Mouse (Mus musculus): ENCODE data around the gene Azgp1. TPM values are rescaled to one million over a fixed set of nuclear protein-coding genes. Genes with fewer than 3 reads are reported as not detected.
"Not testable (repeated sequence)": the region's sequence is repeated elsewhere in the genome, so short reads cannot be mapped to it uniquely, and the experiment has no call there.

Gene Azgp1
- polyA plus RNA-seq, 1 experiment from 2014 or later = 0.09 TPM

- no peak overlapping the region for H3K27ac ChIP-seq
- no peak overlapping the region for H3K4me2 ChIP-seq (ENCODE audit: low read length)
- H3K9ac ChIP-seq (ENCODE audit: low read depth, low read length) = no peak overlapping the region
- DNase-seq (ENCODE audit: low spot score) = no peak
- H3K4me3 ChIP-seq (replicated peaks; ENCODE audit: low read depth, low read length) = no peak overlapping the region
- ATAC-seq (replicated peaks; ENCODE audit: low FRiP score, low read depth) = no peak
- no peaks in the 10 kb centered on the region for H3K27me3 ChIP-seq (ENCODE audit: insufficient read depth, low read length)
- no peaks in the 10 kb centered on the region for H3K4me1 ChIP-seq (replicated peaks; ENCODE audit: insufficient read depth, low read length)
- no peaks in the 10 kb centered on the region for H3K36me3 ChIP-seq (ENCODE audit: insufficient read depth, low read length)
- TF ChIP-seq CTCF (IDR thresholded peaks at IDR 0.05; ENCODE audit: low read depth) = no peak
- no peaks in the 10 kb centered on the region for H3K9me3 ChIP-seq (replicated peaks; ENCODE audit: low read length)
Measured at GRCm38 (mm10) chr5:138016997-138017396, 35.7 kb downstream of the Azgp1 start.

- WGBS = 87% methylated on average over 3 of the region's 4 CpGs
- H3K4me2 ChIP-seq (ENCODE audit: low read length); DNase-seq (ENCODE audit: low spot score); H3K27ac ChIP-seq; ATAC-seq (replicated peaks; ENCODE audit: low FRiP score, low read depth); H3K9ac ChIP-seq (ENCODE audit: low read depth, low read length); H3K36me3 ChIP-seq (ENCODE audit: insufficient read depth, low read length); H3K27me3 ChIP-seq (ENCODE audit: insufficient read depth, low read length); H3K9me3 ChIP-seq (replicated peaks; ENCODE audit: low read length); H3K4me1 ChIP-seq (replicated peaks; ENCODE audit: insufficient read depth, low read length); H3K4me3 ChIP-seq (replicated peaks; ENCODE audit: low read depth, low read length): not testable (repeated sequence)
Measured at GRCm38 (mm10) chr5:138019577-138019976, 38.3 kb downstream of the Azgp1 start.

GRCm38 (mm10) chr5:138020961-138021479 lies 39.7 kb downstream of the Azgp1 start, which contains the start of the genes Smok3a and Smok3b:
Smok3a (plus strand) TSS chr5:138021261.
Smok3b (plus strand) TSS chr5:138021429.
- not testable (repeated sequence) for H3K4me1 ChIP-seq (replicated peaks; ENCODE audit: insufficient read depth, low read length); H3K36me3 ChIP-seq (ENCODE audit: insufficient read depth, low read length); H3K27me3 ChIP-seq (ENCODE audit: insufficient read depth, low read length); H3K4me3 ChIP-seq (replicated peaks; ENCODE audit: low read depth, low read length); H3K9ac ChIP-seq (ENCODE audit: low read depth, low read length); H3K4me2 ChIP-seq (ENCODE audit: low read length); DNase-seq (ENCODE audit: low spot score); ATAC-seq (replicated peaks; ENCODE audit: low FRiP score, low read depth); H3K9me3 ChIP-seq (replicated peaks; ENCODE audit: low read length); H3K27ac ChIP-seq
- WGBS = 84% methylated on average over 3 of the region's 7 CpGs

Other genes starting within 250 kb of the Azgp1 start
- 1.2 and 1.6 TPM in 2 replicates for gene Nyap1, start 239.9 kb upstream of the Azgp1 start, polyA plus RNA-seq (2015; fragmentation: Nextera tagmentation; extraction: Ambion mirVana)
- gene Tsc22d4, start 235.8 kb upstream of the Azgp1 start, polyA plus RNA-seq (2015; fragmentation: Nextera tagmentation; extraction: Ambion mirVana) = 107 and 110 TPM in 2 replicates
- gene Ppp1r35, start 202.7 kb upstream of the Azgp1 start, polyA plus RNA-seq (2015; fragmentation: Nextera tagmentation; extraction: Ambion mirVana) = 28.8 and 32.4 TPM in 2 replicates
- 11.6 and 12.3 TPM in 2 replicates for gene Mepce, start 193.9 kb upstream of the Azgp1 start, polyA plus RNA-seq (2015; fragmentation: Nextera tagmentation; extraction: Ambion mirVana)
- gene Zcwpw1, start 193.7 kb upstream of the Azgp1 start, polyA plus RNA-seq (2015; fragmentation: Nextera tagmentation; extraction: Ambion mirVana) = 14.5 and 15.7 TPM in 2 replicates
- 0.69 and 0.70 TPM in 2 replicates for gene Pilra, start 145.2 kb upstream of the Azgp1 start, polyA plus RNA-seq (2015; fragmentation: Nextera tagmentation; extraction: Ambion mirVana)
- 0.39 and 0.45 TPM in 2 replicates for gene Pilrb1, start 123.4 kb upstream of the Azgp1 start, polyA plus RNA-seq (2015; fragmentation: Nextera tagmentation; extraction: Ambion mirVana)
- 0.16 and 0.84 TPM in 2 replicates for gene Pilrb2, start 109.7 kb upstream of the Azgp1 start, polyA plus RNA-seq (2015; fragmentation: Nextera tagmentation; extraction: Ambion mirVana)
- 0.13 and 0.20 TPM in 2 replicates for gene Cyp3a13, start 59.9 kb upstream of the Azgp1 start, polyA plus RNA-seq (2015; fragmentation: Nextera tagmentation; extraction: Ambion mirVana)
- 0.03 and 0.09 TPM in 2 replicates for gene Gjc3, start 18.4 kb upstream of the Azgp1 start, polyA plus RNA-seq (2015; fragmentation: Nextera tagmentation; extraction: Ambion mirVana)
- not detected in 2 replicates for gene Smok3a, start 39.7 kb downstream of the Azgp1 start, polyA plus RNA-seq (2015; fragmentation: Nextera tagmentation; extraction: Ambion mirVana)
- not detected in 2 replicates for gene Smok3b, start 39.9 kb downstream of the Azgp1 start, polyA plus RNA-seq (2015; fragmentation: Nextera tagmentation; extraction: Ambion mirVana)
- not detected in 2 replicates for gene Smok3c, start 71.7 kb downstream of the Azgp1 start, polyA plus RNA-seq (2015; fragmentation: Nextera tagmentation; extraction: Ambion mirVana)
- gene Zkscan1, start 103.6 kb downstream of the Azgp1 start, polyA plus RNA-seq (2015; fragmentation: Nextera tagmentation; extraction: Ambion mirVana) = 17.2 and 17.8 TPM in 2 replicates
- gene Zscan21, start 135.4 kb downstream of the Azgp1 start, polyA plus RNA-seq (2015; fragmentation: Nextera tagmentation; extraction: Ambion mirVana) = 45.3 and 49.6 TPM in 2 replicates
- 13.2 and 16.8 TPM in 2 replicates for gene Zfp113, start 174.2 kb downstream of the Azgp1 start, polyA plus RNA-seq (2015; fragmentation: Nextera tagmentation; extraction: Ambion mirVana)
- gene Cops6, start 179.6 kb downstream of the Azgp1 start, polyA plus RNA-seq (2015; fragmentation: Nextera tagmentation; extraction: Ambion mirVana) = 240 and 262 TPM in 2 replicates
- gene Ap4m1, start 190.5 kb downstream of the Azgp1 start, polyA plus RNA-seq (2015; fragmentation: Nextera tagmentation; extraction: Ambion mirVana) = 13.0 and 13.1 TPM in 2 replicates
- gene Mcm7, start 190.9 kb downstream of the Azgp1 start, polyA plus RNA-seq (2015; fragmentation: Nextera tagmentation; extraction: Ambion mirVana) = 119 and 136 TPM in 2 replicates
- 49.8 and 54.8 TPM in 2 replicates for gene Taf6, start 205.9 kb downstream of the Azgp1 start, polyA plus RNA-seq (2015; fragmentation: Nextera tagmentation; extraction: Ambion mirVana)
- 42.2 and 43.9 TPM in 2 replicates for gene Cnpy4, start 206.0 kb downstream of the Azgp1 start, polyA plus RNA-seq (2015; fragmentation: Nextera tagmentation; extraction: Ambion mirVana)
- 11.4 and 12.8 TPM in 2 replicates for gene Mblac1, start 212.8 kb downstream of the Azgp1 start, polyA plus RNA-seq (2015; fragmentation: Nextera tagmentation; extraction: Ambion mirVana)
- gene Nxpe5, start 244.4 kb downstream of the Azgp1 start, polyA plus RNA-seq (2015; fragmentation: Nextera tagmentation; extraction: Ambion mirVana) = 0.22 and 0.36 TPM in 2 replicates